Mouse (Mus musculus) neural tube, embryonic 13.5 days (tissue): Measurements from ENCODE around the gene Dph1. TPM values are rescaled to one million over a fixed set of nuclear protein-coding genes. Genes with fewer than 3 reads are reported as not detected.

ENCODE experiments used
- ATAC-seq: fragments of 200-750 bp; cut with Nextera tagmentation; 2 replicates; pipeline ENCODE4 v1.8.0; 2017; ENCODE audit warnings: low read depth, mild to moderate bottlenecking, moderate TSS enrichment, moderate library complexity
- H3K27ac ChIP-seq: fragments of 300-500 bp; sonication (generic); replicated peaks from 2 replicates; pipeline ENCODE4 v1.5.1; 2015; ENCODE audit warnings: moderate library complexity, mild to moderate bottlenecking, inconsistent platforms
- H3K27me3 ChIP-seq: fragments of 300-500 bp; sonication (generic); 2 replicates; pipeline ENCODE4 v1.6.1; 2015; ENCODE audit warnings: mild to moderate bottlenecking, inconsistent platforms
- H3K36me3 ChIP-seq: fragments of 300-500 bp; sonication (generic); 2 replicates; pipeline ENCODE4 v1.6.1; 2015; ENCODE audit warnings: mild to moderate bottlenecking, inconsistent platforms
- H3K4me1 ChIP-seq: fragments of 300-500 bp; sonication (generic); replicated peaks from 2 replicates; pipeline ENCODE4 v1.6.1; 2015; ENCODE audit warnings: inconsistent platforms
- H3K4me2 ChIP-seq: fragments of 300-500 bp; sonication (generic); 2 replicates; pipeline ENCODE4 v1.6.1; 2015; ENCODE audit warnings: inconsistent platforms, mild to moderate bottlenecking, moderate library complexity
- H3K4me3 ChIP-seq: fragments of 300-500 bp; sonication (generic); 2 replicates; pipeline ENCODE4 v1.5.1; 2015; ENCODE audit warnings: mild to moderate bottlenecking, inconsistent platforms
- H3K9ac ChIP-seq: fragments of 300-500 bp; sonication (generic); 2 replicates; pipeline ENCODE4 v1.6.1; 2015; ENCODE audit warnings: moderate library complexity, mild to moderate bottlenecking, inconsistent platforms
- H3K9me3 ChIP-seq: fragments of 300-500 bp; sonication (generic); 2 replicates; pipeline ENCODE4 v1.6.1; 2016; ENCODE audit warnings: inconsistent platforms
- WGBS: fragments of 180-500 bp; shearing (Covaris S2); methylation state at CpG from one replicate; pipeline ENCODE4 v1.1.7; 2015; 5-methylcytosine and 5-hydroxymethylcytosine counted together
- polyA plus RNA-seq: library from polyadenylated mRNA; unstranded; fragments of >200 nt; fragmentation: Nextera tagmentation; extraction: Ambion mirVana; gene quantifications from 2 replicates; pipeline ENCODE4 v1.2.1, GENCODE M21; 2015

Dph1 gene
- polyA plus RNA-seq, 1 experiment from 2014 or later = 15.0 TPM

GRCm38 (mm10) chr11:75171186-75171865 is 19.7 kb downstream of the Dph1 start:
- Histone ChIP-seq H3K4me2 (peak overlapping the region; percentile 91), H3K4me1 (peaks cover 76% of the 10 kb centered on the region), H3K27me3 (peaks cover 67% of the 10 kb centered on the region), H3K27ac (no peak overlapping the region), H3K9ac (no peak overlapping the region), H3K4me3 (peak overlapping the region; percentile 69), H3K9me3 (no peaks in the 10 kb centered on the region), H3K36me3 (peaks cover 6% of the 10 kb centered on the region; the same call in 1 of the 2 replicates)
- no peak for ATAC-seq
- 8% methylated on average over 17 of the region's 17 CpGs for WGBS

DNA sequence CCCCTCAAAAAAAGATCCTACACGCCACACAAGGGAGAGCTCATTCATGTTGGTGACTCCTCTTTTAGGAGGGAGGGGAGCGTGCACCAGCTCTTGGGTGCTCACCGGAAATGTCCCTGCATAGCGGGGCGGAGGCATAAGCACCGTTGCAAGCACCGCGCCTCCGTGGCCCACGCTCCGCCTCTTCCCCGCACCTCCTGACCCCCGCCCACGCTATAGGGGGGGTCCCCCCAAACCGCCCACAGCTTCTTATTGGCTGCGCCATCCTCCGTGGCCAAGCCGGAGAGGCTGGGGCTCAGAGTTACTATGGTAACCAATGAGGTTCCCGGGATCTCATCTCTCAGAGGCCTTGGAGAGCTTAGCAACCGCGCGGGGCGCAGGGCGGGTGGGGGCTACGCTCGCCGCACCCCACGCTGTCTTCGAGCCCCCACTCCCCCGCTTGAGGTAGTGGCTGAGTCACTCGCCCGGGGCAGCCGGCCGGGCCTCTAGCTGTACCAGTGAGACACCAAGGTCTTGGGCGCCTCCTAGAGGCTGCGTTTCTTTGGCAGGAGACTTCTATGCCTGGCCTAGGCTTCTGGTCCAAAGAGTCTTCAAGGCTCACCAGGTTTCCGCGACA is 20.8 kb downstream of the Dph1 start:
- Histone ChIP-seq H3K4me1 (peaks cover 87% of the 10 kb centered on the region), H3K9me3 (no peaks in the 10 kb centered on the region), H3K4me3 (peak overlapping the region; percentile 50), H3K27ac (peak overlapping the region; percentile 62), H3K9ac (peak overlapping the region; percentile 55), H3K27me3 (peaks cover 71% of the 10 kb centered on the region), H3K36me3 (no peaks in the 10 kb centered on the region), H3K4me2 (peak overlapping the region; percentile 91)
- WGBS = under 1% methylated on average over 38 of the region's 38 CpGs
- peak; percentile 62 for ATAC-seq

- peak within 1 kb of the TSS; percentile 75 for H3K9ac ChIP-seq
- H3K4me1 ChIP-seq = peaks cover 92% of the 10 kb centered on the region
- peak within 1 kb of the TSS; percentile 62 for H3K27ac ChIP-seq
- H3K27me3 ChIP-seq = peaks cover 77% of the 10 kb centered on the region
- WGBS = 3% methylated on average over 23 of the region's 23 CpGs
- H3K4me3 ChIP-seq = peak within 1 kb of the TSS; percentile 50
- H3K36me3 ChIP-seq = no peaks in the 10 kb centered on the region
- peak within 1 kb of the TSS; percentile 91 for H3K4me2 ChIP-seq
- 0 out of 2 replicates have a peak, but pooled peaks have one; percentile 2 for ATAC-seq
- H3K9me3 ChIP-seq = no peaks in the 10 kb centered on the region
Observed at GRCm38 (mm10) chr11:75169405-75170080, 21.5 kb downstream of the Dph1 start, which contains the start of gene Hic1. Gene Hic1 (minus strand): TSS chr11:75169519.

GRCm38 (mm10) chr11:75168590-75169361 is 22.3 kb downstream of the Dph1 start:
- peak; percentile 15; the same call in 1 of the 2 replicates for ATAC-seq
- H3K9ac ChIP-seq = peak overlapping the region; percentile 75
- peak overlapping the region; percentile 50 for H3K4me3 ChIP-seq
- peaks cover 3% of the 10 kb centered on the region for H3K36me3 ChIP-seq
- peaks cover 85% of the 10 kb centered on the region for H3K27me3 ChIP-seq
- peak overlapping the region; percentile 91 for H3K4me2 ChIP-seq
- H3K9me3 ChIP-seq = no peaks in the 10 kb centered on the region
- whole genome bisulfite sequencing = under 1% methylated on average over 79 of the region's 83 CpGs
- H3K27ac ChIP-seq = peak overlapping the region; percentile 54; the same call in 1 of the 2 replicates
- H3K4me1 ChIP-seq = peaks cover 87% of the 10 kb centered on the region

DNA sequence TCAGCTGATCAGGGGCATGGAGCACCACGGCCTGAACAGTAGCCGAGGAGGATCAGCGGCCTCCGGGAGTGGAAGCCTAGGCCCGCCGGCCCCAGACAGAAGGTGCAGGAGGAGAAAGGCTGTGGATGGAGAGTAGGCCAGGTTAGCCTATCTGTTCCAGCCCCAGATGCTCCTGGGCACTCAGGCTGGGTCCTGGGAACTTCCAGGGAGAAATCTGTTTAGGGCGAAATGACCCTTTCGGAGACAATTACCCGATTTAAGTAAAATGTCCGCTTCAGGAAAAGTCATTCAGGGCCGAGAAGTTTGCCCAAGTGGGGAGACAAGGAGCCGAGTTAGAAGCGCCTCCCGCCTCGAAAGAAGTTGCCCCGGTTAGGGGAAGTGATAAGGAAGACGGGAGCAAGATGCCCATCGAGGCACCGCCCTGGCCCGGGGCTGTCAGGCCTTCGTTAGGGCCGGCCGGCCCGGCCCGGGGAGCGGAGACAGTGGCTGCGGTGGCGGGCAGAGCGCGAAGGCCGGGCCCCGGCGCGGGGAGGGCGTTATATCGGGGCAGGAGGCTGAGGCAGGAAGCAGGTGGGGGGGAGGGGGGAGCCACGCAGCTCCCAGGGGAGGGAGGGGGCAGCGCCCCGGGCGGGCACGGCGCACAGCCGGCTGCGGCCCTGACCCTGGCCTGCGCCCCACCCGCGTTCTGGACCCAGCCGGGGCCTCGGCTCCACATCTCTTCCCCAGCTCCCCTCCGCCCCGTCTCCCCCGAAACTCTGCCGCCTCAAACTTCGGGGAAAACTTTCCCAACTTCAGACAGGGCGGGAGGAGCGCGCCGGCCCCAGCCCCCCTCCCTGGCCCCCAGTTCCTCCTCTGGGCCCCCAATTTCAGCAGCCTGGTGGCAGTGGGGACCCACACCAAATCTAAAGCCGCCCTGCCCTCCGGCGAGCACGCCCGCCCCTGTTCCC is 23.1 kb downstream of the Dph1 start:
- WGBS = 2% methylated on average over 60 of the region's 63 CpGs
- H3K27ac ChIP-seq = peak overlapping the region; percentile 54; the same call in 1 of the 2 replicates
- H3K9me3 ChIP-seq = no peaks in the 10 kb centered on the region
- H3K4me1 ChIP-seq = peaks cover 83% of the 10 kb centered on the region
- peak overlapping the region; percentile 50 for H3K4me3 ChIP-seq
- peak overlapping the region; percentile 91 for H3K4me2 ChIP-seq
- peaks cover 93% of the 10 kb centered on the region for H3K27me3 ChIP-seq
- peak overlapping the region; percentile 75 for H3K9ac ChIP-seq
- H3K36me3 ChIP-seq = peaks cover 12% of the 10 kb centered on the region
- ATAC-seq = no peak

DNA sequence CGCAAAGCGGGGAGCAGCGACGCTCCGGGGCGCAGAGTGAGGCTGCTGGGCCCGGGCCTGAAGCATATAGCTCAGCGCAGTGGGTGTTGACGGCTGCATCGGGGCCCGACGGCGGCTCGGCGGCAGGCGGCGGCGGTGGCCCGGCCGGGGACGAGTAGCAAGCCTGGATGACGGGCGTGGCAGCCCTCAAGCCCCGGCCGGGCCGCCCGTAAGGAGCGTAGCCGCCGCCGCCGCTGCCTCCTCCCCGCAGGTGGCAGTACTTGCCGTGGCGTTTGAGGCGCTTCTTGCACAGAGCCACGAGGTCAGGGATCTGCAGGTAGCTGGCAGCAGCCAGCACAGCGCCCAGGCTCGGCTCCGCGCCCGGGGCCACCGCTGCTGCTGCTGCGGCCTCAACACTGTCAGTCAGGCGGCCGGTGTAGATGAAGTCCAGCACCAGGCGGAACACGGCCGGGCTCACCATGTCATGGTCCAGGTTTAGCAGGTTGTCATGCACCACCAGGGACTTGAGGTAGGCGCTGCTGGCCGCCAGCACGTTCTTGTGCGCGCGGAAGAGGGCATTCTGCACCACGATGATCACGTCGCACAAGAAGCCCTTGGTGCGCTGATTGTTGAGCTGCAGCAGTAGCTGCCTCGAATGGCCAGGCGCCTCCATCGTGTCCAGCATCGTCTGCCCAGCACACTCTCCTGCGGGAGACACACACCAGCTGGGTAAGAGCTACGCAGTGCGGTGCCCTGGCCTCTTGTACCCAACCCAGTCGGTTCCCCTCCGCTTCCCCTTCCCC is 24.0 kb downstream of the Dph1 start:
- 2% methylated on average over 66 of the region's 68 CpGs for WGBS
- Histone ChIP-seq H3K4me3 (peak overlapping the region; percentile 50), H3K27ac (peak overlapping the region; percentile 1; the same call in 1 of the 2 replicates), H3K9me3 (no peaks in the 10 kb centered on the region), H3K36me3 (peaks cover 21% of the 10 kb centered on the region), H3K27me3 (peaks cover 92% of the 10 kb centered on the region), H3K4me1 (peaks cover 74% of the 10 kb centered on the region), H3K9ac (peak overlapping the region; percentile 75), H3K4me2 (peak overlapping the region; percentile 91)
- ATAC-seq = no peak

GRCm38 (mm10) chr11:75166193-75166842 is 24.7 kb downstream of the Dph1 start:
- peaks cover 71% of the 10 kb centered on the region for H3K4me1 ChIP-seq
- peak overlapping the region; percentile 3; the same call in 1 of the 2 replicates for H3K27ac ChIP-seq
- no peak for ATAC-seq
- peak overlapping the region; percentile 75 for H3K9ac ChIP-seq
- H3K4me3 ChIP-seq = peak overlapping the region; percentile 50
- 7% methylated on average over 54 of the region's 55 CpGs for WGBS
- H3K27me3 ChIP-seq = peaks cover 84% of the 10 kb centered on the region
- no peaks in the 10 kb centered on the region for H3K9me3 ChIP-seq
- H3K36me3 ChIP-seq = peaks cover 28% of the 10 kb centered on the region
- H3K4me2 ChIP-seq = peak overlapping the region; percentile 91

- H3K9me3 ChIP-seq = no peaks in the 10 kb centered on the region
- peak overlapping the region; percentile 75 for H3K9ac ChIP-seq
- peak overlapping the region; percentile 91 for H3K4me2 ChIP-seq
- no peak for ATAC-seq
- H3K4me3 ChIP-seq = peak overlapping the region; percentile 50
- peak overlapping the region; percentile 3; the same call in 1 of the 2 replicates for H3K27ac ChIP-seq
- peaks cover 77% of the 10 kb centered on the region for H3K27me3 ChIP-seq
- H3K4me1 ChIP-seq = peaks cover 66% of the 10 kb centered on the region
- 5% methylated on average over 54 of the region's 54 CpGs for WGBS
- peaks cover 35% of the 10 kb centered on the region for H3K36me3 ChIP-seq
Observed at GRCm38 (mm10) chr11:75165441-75166192, 25.4 kb downstream of the Dph1 start.

DNA sequence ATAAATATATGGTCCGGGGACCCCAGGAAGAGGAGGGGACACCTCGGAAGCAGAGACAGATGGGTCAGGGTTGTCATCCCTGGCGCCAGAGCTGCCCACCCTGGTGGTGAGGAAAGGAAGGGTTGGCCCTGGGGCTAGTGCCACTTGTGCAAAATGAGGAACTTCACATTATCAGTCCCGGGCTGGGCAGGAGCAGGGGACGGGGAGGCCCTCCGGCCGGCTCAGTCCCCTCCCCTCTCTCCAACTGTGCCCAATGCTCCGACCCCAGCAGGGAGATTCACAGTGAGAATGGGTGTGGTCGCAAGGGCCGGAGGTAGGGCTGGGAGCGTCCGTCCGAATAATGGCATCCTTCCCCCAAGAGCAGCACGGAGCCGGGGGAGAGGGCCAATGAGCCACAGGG is 26.3 kb downstream of the Dph1 start:
- Histone ChIP-seq H3K4me1 (peaks cover 57% of the 10 kb centered on the region), H3K4me3 (peak overlapping the region; percentile 50), H3K4me2 (peak overlapping the region; percentile 91), H3K36me3 (peaks cover 44% of the 10 kb centered on the region), H3K27ac (no peak overlapping the region), H3K9me3 (no peaks in the 10 kb centered on the region), H3K9ac (peak overlapping the region; percentile 49), H3K27me3 (peaks cover 76% of the 10 kb centered on the region)
- 11% methylated on average over 15 of the region's 15 CpGs for WGBS
- ATAC-seq = no peak
